Mouse (Mus musculus): ENCODE results near the gene Alox8.

Alox8 gene

DNA sequence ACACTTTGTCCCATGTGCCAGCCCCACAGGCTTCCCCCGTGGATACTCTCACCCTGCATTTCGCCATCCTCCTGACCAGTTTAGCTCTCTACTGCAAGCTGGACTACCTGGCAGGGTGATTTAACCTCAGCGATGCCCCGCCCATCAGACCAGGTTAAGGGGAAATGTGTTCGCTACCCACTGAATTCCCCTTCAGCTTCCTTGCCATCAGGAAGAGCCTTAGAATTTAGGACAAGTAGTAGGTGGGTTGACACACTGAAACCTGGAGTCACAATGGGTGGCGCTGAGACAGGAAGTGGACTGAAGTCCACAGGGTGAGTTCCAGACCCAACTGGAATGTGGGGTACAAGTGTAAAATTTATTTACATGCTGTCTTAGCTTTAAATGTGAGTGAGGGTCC lies at the start of gene Alox8:
Gene Alox8, minus strand, starts transcription at position 101 of the 400 bp plus-strand sequence.
- in situ Hi-C loops (cut with MboI, MseI) = no loop called here

DNA sequence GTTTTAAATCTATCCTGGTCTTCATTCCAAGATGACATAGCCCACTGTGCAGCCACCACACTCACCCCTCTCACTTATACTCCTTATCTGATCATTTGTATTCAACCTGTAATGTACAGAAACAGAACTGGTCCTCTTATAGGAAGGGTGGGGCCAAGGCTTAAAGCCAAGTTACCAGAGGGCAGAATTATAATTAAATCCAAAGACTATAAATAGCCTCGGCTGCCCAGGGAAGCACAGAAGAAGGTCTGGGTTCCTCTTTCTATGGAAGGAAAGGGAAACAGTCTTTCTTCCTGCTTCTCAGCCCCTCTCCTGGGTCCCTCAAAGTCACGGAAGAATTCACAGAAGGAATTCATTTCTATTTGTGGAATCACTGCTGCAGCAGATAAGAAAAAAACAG lies 48.0 kb upstream of the Alox8 start:
- in situ Hi-C loops (cut with MboI, MseI) = no loop called here

- in situ Hi-C loops (cut with MboI, MseI) = no loop called here
Measured at GRCm38 (mm10) chr11:69244911-69245310, 47.3 kb upstream of the Alox8 start.

GRCm38 (mm10) chr11:69236926-69237260 lies 39.2 kb upstream of the Alox8 start, which contains the start of gene Gucy2e:
Gene Gucy2e (minus strand): TSS chr11:69237036.
- in situ Hi-C loops (cut with MboI, MseI) = loop anchor here (10.0 kb wide), 2 partner anchors 112 to 908 kb away; partner anchors contain the start of genes 9130213A22Rik, Aloxe3 and Hes7

DNA sequence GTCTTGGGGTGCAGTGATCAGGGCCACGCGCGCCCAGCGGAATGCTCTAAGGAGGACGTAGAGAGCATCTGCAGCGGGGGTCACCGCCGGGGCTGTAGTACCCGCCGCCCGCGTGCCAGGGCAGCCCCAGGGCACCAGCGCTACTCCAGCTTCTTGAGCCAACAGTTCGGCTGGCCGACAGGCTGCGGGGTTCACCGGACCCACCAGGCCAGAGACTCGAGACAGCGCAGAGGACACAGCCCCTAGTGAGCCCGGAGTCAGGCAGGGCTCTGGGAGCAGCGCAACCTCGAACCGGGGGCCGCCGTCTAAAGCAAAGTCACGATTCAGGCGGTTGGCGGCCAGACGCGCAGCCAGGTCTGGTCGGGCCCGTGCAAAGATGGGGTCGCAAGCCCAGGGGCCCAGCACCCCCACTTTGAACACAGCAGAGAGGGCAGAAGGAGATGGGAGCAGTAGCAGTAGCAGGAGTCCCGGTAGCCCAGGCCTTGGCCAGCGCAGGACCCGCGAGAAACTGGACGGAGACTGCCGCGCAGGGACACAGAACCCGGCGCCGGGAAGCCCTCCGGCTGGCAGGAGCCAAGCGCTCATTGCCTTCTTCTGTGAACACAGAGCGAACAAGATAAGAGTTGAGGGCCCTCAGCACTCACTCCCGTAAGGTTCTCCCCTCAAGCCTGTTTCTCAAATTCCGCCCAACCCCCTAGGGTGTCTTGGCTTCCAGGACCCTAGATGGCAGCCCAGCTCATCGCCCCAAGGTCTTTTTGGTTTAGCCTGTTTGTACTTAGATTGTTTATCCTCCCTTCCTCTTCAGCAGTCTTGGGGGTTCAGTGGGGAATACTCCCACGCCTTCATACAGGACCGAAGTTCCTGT lies 38.6 kb upstream of the Alox8 start:
- in situ Hi-C loops (cut with MboI, MseI) = loop anchor here (10.0 kb wide), 2 partner anchors 111 to 909 kb away; partner anchors contain the start of genes 9130213A22Rik, Aloxe3 and Hes7

GRCm38 (mm10) chr11:69235285-69236060 lies 37.8 kb upstream of the Alox8 start:
- in situ Hi-C loops (cut with MboI, MseI) = loop anchor here (10.0 kb wide), 2 partner anchors 111 to 909 kb away; partner anchors contain the start of genes 9130213A22Rik, Aloxe3 and Hes7

GRCm38 (mm10) chr11:69233141-69233540 lies 35.5 kb upstream of the Alox8 start:
- in situ Hi-C loops (cut with MboI, MseI) = loop anchor here (10.0 kb wide), 2 partner anchors 108 to 912 kb away; partner anchors contain the start of genes 9130213A22Rik, Aloxe3 and Hes7

DNA sequence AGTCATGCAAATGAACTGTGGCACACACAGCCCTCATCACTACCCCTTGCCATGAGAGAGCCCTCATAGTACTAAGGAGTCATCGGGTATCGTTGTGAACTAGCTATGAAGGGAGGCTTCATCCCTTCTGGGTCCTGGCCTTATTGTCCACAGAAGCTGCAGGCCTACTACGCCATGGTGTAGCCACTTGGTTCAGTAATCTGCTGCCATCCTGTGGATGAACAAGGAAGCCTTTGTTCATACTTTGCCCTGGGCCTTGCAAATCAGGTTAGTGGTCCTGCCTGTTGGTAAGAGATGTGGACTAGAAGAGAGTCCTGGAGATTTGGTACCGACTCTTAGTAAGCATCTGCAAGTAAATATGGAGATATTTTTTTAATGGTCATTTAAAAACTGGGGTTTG lies 32.8 kb upstream of the Alox8 start:
- in situ Hi-C loops (cut with MboI, MseI) = loop anchor here (10.0 kb wide), 2 partner anchors 106 to 914 kb away; partner anchors contain the start of genes 9130213A22Rik, Aloxe3 and Hes7

DNA sequence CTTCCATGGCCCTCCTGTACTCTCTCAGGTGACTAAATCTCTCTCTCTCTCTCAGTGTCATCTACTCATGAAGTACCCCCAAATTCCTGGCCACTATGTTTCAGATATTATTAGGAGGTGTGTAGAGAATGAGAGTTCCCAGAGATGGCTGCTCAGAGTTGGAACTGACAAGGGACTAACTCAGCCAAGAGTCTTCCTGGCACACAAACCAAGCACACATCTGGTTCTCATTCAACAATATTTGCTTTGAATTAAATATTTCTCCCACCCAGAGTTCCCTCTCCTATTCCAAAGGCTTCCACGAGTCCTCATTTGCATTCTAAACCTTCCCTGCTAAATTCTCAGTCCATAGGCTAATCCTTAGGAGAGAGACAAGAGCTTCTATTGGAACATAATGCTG lies 28.1 kb upstream of the Alox8 start:
- in situ Hi-C loops (cut with MboI, MseI) = no loop called here

DNA sequence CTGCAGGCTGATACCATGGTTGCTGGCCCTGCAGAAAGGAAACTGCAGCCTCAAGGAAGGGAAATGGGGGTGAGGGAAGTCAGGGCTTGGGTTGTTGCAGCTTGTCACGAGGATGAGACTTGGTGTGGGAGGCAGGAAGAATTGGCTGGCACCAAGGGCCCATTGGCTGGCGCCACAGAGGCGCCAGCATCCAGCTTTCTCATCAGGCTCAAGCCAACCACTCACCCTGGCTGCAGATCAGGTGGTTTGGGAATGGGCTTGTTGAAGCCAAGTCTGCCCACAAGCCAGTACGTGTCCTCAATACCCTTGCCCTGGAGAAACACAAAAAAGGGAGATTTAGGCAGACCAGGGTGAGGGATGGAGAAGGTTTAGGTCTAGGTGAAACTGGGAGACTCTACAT lies 25.5 kb upstream of the Alox8 start:
- in situ Hi-C loops (cut with MboI, MseI) = no loop called here

DNA sequence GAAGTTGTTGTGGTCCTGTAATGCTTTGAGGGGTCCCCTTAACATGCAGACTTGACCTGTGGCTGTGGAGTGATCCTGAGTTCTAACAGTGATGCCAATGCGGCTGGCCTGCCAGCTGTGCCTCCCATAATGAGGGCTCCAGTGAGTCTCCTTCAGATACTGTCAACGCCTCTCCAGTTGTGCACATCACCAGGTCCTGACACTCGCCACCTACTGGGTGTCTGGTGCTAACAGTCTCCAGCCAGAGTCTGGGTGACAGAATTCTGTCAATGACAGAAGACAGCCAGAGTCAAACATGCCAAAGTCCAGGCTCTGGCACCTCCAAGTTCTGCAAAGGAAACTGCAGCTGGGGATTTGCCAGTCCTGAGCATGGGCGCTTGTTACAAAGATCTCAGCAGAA lies 23.4 kb upstream of the Alox8 start:
- in situ Hi-C loops (cut with MboI, MseI) = no loop called here

DNA sequence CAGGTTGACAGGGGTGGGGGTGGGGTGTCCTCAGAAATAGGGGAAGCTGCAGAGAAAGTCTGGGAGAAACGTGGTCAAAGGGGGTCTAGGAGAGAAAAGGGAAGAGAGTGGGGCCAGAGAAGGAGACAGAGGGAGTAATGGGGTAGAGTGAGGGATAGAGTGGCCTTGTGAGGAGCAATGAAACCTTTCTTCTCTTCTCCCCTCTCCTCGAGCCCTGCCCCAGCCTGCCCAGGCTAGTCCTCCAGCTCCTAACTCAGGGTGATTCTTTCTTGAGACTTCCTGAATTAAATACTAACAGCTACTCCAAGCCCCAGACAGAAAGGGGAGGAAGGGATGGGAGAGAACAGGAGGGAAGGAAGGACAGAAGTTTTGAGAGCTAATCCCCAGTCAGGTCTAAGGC lies 21.0 kb upstream of the Alox8 start:
- in situ Hi-C loops (cut with MboI, MseI) = no loop called here

DNA sequence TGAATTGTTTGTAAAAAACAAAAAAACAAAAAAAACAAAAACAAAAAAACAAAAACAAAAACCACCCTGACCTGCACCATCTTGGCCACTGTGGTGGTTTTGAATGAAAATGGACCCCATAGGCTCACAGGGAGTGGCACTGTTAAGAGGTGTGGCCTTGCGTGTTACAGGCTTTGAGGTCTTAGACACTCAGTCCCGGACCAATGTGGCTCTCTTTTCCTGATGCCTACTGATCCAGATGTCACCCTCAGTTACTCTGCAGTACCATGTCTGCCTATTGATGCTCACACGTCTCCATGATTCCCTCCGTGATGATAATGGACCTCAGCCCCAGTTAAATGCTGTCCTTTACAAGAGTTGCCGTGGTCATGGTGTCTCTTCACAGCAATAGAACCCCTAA lies 19.8 kb upstream of the Alox8 start:
- in situ Hi-C loops (cut with MboI, MseI) = no loop called here

GRCm38 (mm10) chr11:69211431-69211830 lies 13.8 kb upstream of the Alox8 start:
- in situ Hi-C loops (cut with MboI, MseI) = no loop called here

DNA sequence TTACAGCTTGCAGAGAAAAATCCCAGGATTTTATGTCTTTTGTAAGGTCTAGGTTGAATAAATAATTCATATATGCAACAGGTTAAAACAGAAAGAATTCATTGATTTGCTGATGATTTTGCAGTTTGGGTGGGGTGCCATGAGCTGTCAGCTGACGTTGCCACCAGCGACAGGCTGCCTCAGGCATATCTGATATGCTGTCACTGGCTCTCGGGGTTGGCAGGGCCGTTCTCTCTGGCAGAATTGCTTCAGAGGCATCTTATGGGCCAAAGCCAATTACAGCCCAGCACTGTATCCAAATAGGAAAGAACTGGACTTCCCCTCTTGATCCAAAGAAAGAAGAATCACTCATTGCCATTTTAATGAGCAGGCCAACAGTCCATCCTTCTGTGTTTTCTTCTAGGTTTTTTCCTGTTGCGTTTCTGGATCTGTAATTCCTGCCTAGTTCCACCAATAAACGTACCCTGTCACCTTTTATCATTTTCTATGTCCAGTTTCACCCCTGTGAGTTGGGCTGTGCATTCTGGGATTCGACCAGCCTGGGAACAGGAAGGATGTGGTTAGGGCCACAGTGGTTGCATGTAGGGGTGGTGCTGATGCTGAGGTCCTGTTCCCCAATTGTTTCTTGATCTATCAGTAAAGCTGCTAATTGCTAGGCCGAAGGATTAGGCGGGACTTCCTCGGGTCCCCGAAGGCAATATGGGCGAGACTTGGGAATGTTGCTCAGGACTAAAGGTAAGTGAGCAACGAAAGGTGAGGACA lies 5.0 kb upstream of the Alox8 start:
- in situ Hi-C loops (cut with MboI, MseI) = no loop called here

DNA sequence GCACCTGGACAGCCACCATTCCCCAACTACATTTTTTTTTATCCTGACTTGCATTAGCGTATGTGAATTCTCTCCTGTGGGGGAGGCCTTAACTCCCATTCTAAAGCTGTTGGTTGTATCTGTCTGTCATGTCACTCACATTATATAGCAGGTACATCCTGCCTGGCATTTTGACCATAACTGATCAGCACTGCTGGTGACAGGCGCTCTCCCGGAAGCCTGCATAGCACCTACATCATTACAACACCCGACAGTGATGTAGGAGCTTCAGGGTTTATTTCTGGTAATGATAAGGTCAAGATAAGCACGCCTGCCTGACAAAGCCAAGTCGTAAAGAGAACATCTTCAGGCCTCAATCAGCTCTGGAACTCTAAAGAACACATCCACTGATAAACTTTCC lies 2.6 kb upstream of the Alox8 start:
- in situ Hi-C loops (cut with MboI, MseI) = no loop called here

GRCm38 (mm10) chr11:69199251-69199650 lies 1.6 kb upstream of the Alox8 start:
- in situ Hi-C loops (cut with MboI, MseI) = no loop called here

DNA sequence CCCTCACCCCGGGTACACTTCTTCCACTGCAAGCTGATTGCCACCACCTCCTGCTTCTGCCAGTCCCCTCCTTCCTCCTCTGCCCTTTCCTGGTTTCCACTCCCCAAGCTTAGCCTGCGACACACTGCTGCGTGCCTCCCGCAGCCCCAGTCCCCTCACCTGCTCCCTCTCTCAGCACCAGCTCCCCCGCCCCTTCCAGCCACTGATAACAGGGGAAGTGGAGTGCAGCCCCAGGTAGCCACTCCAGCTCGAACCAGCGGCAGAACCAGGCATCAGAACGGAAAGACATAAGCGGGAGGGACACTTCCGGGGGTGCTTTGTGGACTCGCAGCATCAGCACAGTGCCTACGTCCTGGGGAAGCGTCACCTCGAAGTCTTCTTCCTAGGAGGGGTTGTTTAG lies 449 bp downstream of the Alox8 start:
- in situ Hi-C loops (cut with MboI, MseI) = no loop called here

GRCm38 (mm10) chr11:69196766-69197165 lies 877 bp downstream of the Alox8 start:
- in situ Hi-C loops (cut with MboI, MseI) = no loop called here

DNA sequence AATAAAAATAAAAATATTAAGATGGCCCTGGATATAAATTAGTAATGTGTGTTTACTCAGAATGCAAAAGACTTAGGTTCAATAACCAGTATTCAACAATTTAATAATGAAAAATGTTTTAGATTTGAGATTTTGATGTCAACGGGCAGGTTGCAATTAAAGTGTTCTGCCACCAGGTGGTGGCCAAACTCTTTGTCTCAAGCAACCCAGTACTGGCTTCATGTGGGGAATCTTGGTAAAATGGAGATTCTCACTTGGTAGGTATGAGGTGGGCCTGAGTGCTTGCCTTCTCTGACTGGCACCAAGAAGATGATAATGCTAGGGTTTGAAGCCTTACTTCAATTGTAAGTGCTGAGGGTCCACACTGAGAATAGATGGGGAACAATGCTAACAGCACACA lies 4.8 kb downstream of the Alox8 start:
- in situ Hi-C loops (cut with MboI, MseI) = no loop called here

- in situ Hi-C loops (cut with MboI, MseI) = no loop called here
Measured at GRCm38 (mm10) chr11:69185936-69186335, 11.7 kb downstream of the Alox8 start.

DNA sequence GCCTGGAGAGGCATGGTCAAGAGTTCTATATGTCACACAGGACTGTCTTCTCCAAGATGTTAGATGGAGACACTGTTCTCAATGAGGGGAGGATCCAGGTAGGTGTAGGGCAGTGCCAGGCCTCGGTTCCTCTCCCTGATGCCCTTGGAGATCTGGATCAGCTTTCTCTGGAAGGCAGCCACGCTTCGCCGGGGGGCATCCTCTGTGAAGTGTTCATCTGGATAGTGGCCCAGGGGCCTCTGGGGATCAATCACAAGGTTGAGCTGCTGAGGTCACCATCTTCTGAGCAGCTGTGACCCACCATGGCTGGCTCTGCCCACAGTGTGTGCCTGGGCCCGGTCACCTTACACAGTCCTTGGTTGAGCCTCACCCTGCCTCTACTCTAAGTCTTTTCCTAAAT lies 12.6 kb downstream of the Alox8 start:
- in situ Hi-C loops (cut with MboI, MseI) = no loop called here
